Mouse (Mus musculus): ENCODE results near the gene Spin4. TPM values are rescaled to one million over a fixed set of nuclear protein-coding genes. Genes with fewer than 3 reads are reported as not detected.

Gene Spin4
- total RNA-seq (2023), result under 1 TPM in 1 of 2 experiments, not detected in 1; 0.17 TPM

GRCm38 (mm10) chrX:95026361-95026892, at the start of gene Spin4:
TSS of gene Spin4 (minus strand) at chrX:95026682.

Other genes with a start within 250 kb of the Spin4 start
- gene Arhgef9, start 170.2 kb upstream of the Spin4 start, total RNA-seq (2023), result 1 to 10 TPM in 1 of 2 experiments, under 1 TPM in 1; 0.59 to 1.4 TPM